Mouse (Mus musculus): ENCODE data around the gene Apobec1.
"Not testable (repeated sequence)": the region's sequence is repeated elsewhere in the genome, so short reads cannot be mapped to it uniquely, and the experiment has no call there.

Gene Apobec1

DNA sequence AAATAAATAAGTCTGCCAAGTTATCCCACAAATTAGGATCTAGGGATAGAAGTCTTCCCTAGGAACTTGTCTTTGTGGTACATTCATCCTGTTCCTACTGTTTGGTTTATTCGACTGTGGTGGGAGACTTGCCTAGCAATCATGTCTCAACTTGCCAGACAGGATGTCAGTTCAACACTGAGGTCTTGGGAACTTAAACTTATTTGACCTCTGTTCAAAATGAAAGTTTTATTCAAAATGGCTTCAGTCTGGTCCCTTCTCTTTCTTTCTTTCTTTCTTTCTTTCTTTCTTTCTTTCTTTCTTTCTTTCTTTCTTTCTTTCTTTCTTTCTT lies 713 bp upstream of the Apobec1 start:
- no peak for DNase-seq

DNA sequence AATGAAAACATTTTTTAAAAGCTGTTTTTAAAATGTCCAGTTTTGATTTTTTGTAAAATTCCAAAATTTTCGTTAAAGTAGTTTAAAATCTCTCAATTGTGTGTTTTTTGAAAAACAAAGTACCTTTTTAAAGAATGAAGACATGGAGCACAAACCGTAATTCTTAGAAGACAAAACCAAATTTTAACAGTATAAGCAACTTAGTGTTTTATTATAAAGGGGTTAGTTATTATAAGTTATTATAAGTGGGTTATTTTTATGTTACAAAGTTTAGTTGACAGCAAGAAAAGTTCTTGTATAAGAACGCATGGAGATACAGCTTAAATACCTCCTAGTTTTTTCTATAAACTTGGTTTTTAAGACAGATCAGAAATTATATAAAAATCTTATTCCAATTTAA lies 629 bp downstream of the Apobec1 start:
- DNase-seq = no peak

DNA sequence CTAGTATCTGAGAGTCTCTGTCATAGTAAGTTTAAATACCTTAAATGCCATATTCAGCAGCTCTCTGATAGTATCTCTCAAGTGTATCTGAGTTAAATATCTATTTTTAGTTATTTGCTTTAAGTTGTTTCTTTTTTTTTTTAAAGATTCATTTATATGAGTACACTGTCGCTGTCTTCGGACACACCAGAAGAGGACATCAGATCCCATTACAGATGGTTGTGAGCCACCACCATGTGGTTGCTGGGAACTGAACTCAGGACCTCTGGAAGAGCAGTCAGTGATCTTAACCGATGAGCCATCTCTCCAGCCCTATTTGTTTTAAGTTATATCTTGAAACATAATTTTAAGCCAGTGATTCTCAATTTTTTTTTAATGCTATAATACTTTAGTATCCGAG lies 1.2 kb downstream of the Apobec1 start:
- DNase-seq = no peak

DNA sequence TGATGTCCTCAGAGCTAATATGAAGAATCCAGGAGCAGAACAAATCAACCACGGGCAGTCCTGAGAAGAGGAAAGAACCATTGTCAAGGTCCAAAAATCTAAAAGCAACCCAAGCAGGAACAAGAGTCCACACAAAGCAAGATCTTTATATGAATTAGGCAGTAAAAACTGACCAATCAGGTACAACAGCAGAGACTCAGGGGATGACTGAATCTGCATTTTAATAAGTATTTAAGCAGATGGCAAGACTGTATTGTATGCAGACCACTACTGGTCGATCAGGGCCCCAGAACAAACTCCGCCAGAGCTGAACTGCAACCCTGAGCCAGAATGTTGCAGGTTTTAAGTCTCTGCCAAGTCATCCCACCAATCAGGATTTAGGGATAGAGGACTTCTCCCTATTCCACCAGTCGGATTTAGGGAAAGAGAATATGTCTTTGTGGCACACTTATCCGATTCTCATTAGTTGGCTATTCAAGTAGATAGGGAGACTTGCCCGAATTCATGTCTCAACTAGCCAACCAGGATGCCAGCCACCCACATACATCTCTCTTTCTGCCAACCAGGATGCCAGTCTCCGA lies 2.1 kb downstream of the Apobec1 start:
- DNase-seq = no peak

DNA sequence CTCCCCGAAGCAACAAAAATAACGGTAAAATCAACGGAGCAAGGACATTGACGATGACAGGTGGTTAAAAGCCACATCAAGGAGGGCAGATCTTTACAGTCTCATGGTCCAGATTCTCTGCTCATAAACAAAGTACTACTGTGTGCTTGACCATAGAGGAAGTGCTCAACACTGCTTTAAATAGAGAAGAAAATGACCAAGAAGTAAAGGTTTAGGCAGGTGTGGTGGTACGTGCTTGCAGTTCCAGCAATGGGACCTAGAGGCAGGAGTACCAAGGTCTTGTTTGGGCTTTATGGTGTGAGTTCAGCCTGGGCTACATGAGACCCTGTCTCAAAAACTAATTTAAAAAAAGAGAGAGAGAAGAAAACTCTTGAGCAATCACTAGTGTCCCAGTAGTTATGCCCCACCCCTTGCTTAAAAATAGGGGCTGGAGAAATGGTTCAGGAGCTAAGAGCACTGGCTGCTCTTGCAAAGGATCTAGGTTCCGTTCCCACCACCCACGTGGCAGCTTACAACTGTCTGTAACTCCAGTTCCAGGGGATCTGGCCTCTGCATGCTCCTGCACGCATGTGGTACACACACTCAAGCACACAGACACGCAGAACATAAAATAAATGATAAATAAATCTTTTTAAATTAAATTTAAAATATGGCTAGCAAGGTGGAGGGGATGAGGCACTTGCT lies 3.0 kb downstream of the Apobec1 start:
- DNase-seq = no peak

DNA sequence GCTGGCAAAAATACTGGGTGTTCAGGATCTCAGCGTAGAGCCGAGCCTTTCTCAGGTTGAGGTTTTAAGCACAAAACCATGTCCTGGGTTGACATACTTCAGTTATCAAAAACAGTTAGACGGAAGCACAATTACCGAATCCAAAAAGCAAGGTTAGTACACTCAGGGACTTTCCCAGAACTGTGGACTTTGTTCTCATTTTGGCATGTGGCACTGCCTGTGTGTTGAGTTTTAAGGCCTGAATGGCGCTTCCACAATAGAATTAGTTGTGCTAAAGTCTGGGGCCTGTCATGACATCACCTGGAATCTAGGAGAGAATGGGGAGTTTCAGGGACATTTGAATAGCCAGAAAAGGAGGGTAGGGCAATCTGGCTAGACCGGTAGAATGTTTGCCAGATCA lies 3.8 kb downstream of the Apobec1 start:
- DNase-seq = no peak

DNA sequence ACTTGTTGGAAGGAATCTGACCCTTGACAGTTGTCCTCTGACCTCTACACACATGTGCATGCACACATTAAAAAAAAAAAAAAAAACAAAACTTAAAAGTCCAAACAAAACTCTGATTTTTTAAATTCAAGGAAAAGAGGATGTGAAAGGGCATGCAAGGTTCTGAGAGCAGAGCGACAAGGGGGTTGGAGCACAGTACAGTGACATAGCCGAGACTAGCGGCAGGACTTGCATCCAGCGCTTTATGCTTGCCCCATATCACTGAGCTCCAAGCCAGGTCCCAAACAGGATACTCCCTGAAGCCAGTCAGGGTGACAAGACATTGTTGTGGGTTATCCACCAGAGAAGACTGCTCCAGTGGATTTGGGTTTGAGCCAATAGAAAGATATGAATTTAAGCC lies 4.2 kb downstream of the Apobec1 start:
- no peak for DNase-seq

DNA sequence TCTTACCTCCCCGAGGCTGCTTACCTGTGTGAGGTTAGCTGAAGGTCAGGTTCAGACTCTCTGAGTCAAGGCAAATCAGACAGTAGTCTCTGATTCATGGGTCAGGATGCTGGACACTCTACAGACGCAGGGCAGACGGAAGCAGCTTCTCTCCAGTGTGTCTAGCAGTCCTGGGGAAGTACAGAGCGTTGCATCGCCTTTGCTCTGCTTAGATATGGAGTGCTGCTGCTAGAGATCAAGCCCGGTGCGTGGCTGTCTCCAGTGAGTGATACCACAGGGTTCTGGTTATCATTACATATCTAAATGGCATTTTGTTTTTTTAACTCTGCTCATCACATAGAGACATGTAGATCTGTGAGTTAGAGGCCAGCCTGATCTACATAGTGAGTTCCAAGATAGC lies 5.6 kb downstream of the Apobec1 start:
- DNase-seq = no peak

DNA sequence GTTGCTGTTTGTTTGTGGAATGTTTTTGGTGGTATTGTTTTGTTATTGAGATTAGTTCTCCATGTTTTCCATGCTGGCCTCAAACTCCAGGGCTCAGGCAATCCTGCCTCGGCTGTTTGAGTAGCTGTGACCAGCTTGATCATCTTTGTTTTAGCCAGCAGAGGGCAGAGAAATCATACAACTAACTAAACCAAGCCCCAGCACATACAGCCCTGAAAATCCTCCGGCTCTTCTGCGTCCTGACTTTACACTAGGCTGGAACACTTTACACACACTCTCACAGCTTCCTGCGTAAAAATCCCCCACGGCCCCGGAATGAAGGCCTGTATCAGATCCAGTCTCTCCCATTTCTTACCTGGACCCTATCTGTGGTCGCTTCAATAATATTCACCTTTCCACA lies 6.6 kb downstream of the Apobec1 start:
- DNase-seq = no peak

DNA sequence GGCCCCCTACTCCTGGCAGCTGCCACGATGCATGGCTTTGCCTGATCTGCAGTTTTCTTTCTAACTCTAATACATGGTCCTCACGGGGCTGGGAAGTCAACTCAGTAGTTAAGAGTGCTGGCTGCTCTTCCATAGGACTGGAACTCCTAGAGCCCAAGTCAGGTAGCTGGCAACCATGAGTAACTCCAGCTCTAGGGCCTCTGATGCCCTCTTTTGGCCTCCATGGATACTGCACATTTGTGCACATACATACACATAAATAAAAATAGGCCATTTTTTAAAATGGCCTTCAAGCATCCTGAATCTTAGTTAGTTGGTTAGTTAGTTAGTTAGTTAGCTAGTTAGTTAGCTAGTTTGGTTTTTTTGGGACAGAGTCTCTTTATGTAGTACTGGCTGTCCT lies 9.3 kb downstream of the Apobec1 start:
- no peak for DNase-seq

DNA sequence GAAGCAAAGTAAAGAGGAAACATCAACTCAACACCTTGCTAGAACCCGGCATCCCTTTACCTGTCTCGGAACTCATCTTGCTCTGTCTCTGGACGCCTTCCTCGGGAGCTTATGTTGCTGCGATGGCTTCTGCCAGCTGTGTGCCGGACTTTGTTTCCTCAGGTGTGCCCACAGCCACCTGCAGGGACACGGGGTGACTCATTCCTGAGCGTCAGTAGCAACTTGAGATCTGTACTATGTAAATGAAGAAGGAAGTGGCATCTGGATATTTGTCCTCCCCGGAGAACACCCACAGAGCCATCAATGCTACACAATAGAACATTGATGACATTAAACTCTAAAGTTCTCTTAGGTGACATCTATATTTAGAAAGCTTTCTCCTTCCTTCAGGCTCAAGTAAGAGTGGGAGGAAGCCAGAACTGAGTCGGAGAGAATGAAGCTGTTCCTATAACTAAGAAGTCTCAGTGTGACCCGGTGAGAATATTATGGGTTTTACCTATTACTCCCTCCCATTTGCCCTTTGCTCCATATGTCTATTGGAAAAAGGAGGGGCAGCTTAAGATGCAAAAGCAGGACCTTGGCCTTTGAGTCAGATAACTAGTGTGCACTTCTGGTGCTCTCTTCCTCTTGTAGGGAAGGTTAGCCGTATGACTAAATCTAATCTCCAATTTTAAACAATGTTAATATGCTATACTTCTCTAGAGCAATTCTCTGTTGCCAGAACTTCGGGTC lies 11.1 kb downstream of the Apobec1 start:
- DNase-seq = no peak

DNA sequence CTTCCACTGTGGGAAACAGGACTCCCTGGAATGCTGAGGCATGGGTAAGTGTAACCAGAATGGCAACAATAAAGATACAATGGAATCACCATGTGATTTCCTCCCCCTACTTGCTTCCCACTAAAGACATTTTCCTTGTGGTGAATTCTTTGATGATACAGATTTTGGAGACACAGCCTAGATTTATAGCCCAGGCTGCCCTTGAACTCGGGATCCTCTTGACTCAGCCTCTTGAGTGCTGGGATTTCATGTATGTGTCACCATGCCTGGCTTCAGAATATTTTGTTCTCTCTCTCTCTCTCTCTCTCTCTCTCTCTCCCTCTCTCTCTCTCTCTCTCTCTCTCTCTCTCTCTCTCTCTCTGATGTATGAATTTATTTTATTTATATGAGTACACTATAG lies 23.2 kb downstream of the Apobec1 start:
- DNase-seq = no peak

DNA sequence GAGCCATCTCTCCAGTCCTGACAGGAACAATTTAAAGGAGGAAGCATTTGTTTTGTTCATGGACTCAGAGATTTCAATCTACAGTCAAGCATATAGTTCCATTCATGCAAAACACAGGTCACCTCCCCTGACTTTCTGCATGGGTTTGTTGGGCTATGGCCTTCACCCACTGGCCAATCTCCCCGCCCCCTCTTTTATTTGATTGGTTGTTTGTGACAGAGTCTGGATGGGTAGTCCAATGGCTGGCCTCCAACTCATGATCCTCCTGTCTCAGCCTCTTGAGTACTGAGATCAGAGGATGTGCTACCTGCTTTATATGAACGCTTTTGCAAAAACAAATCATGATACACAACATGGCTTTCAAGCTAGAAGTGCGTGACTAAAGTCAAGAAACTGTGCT lies 25.2 kb downstream of the Apobec1 start:
- no peak for DNase-seq

DNA sequence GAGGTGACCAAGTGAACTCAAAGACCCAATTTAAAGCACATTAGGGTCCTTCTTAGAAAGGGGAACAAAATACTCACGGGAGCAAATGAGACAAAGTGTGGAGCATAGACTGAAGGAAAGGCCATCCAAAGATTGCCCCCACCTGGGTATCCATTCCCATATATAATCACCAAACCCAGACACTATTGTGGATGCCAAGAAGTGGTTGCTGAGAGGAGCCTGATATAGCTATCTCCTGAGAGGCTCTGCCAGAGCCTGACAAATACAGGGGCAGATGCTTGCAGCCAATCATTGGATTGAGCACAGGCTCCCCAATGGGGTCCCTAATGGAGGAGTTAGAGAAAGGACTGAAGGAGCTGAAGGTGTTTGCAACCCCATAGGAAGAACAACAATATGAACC lies 27.2 kb downstream of the Apobec1 start:
- DNase-seq = not testable (repeated sequence)

DNA sequence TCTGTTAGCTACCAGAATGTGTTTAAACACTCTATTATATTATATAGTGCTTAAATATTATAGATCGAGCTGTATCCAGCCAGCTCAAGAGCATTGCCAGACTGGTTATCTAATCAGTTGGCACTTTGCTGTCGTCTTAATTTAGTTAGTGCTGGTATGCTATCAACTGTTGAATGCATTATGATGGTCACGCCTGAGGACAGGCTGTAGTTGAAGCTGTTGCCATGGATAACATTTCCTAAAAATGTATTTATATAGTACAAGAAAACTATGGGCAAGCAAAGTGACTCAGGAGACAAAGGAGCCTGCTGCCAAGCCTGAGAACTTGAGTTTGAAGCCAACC lies 30.7 kb downstream of the Apobec1 start:
- no peak for DNase-seq

DNA sequence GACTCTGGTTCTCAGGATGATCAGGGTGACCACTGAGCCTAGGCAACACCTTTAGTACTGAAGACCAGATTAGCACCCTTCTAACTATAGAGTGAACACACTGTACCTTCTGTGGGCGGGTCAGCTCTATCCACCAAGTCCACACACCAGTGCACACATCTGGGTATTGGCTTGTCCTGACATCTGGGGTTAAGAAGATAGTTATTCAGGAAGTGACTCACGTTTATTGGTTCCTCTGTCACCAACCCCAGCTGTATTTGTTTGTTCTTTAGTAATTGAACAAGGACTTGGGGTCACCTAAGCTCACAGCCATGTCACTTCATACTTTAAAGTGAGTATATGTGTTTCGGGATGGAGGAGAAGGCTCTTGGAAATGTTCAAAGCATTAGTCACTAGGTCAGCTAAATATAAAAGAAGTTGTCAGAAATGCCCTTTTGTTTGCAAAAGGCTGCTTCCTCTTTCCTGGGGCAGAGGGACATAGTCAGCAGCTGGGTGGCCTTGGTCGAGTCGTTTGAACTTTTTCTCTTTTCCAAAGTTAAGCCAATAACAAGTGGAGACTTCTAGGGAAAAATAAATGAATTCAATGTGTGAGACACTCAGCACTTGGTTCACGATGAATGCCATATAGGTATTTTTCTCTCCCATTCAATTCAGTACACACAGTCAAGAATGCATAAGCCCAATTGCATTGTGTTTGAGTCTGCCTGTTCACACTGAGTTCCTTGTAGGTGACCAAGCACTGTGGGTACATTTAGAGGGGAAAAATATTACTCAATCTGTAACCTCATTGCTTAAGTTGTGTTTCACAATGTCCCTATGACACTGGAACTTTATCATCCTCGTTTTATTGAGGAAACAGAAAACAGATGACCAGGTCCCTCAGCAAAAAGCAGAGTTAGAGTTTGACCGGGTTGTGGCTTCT lies 31.3 kb downstream of the Apobec1 start:
- DNase-seq = no peak

DNA sequence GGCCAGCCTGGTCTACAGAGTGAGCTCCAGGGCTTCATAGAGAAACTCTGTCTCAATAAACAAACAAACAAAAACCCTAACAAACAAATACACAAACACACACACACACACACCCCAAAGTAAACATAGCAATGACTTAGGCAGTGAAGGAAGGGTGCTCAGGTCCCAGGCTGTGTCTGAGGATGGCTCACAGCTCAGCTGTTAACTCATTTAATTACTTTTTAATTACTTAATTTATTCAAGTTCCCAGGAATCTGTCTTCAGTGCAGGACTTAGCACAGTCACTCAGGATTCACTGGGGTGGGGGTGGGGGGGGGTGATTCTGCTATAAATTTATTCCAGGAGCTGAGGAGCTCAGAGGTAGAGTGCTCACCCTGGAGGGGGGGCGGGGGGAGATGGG lies 32.5 kb downstream of the Apobec1 start:
- DNase-seq = no peak

DNA sequence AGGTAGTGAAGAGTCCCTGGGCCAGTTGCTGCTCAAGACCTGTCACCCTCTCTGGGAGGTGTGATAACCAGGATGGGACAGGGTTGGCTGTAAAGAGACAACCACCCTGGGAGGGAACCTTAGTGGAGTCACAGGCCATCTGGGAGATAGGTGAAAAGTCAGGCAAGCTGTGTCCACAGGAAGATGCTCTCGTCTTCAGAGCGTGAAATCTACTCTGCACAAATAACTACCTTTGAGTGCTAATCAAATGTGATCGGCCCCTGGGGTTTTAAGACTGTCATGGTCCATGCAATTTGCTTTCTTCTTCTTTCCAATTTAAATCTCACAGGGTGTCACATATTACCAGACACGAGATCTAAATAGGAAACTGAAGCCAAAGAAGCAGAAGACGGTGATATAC lies 33.1 kb downstream of the Apobec1 start:
- DNase-seq = no peak

DNA sequence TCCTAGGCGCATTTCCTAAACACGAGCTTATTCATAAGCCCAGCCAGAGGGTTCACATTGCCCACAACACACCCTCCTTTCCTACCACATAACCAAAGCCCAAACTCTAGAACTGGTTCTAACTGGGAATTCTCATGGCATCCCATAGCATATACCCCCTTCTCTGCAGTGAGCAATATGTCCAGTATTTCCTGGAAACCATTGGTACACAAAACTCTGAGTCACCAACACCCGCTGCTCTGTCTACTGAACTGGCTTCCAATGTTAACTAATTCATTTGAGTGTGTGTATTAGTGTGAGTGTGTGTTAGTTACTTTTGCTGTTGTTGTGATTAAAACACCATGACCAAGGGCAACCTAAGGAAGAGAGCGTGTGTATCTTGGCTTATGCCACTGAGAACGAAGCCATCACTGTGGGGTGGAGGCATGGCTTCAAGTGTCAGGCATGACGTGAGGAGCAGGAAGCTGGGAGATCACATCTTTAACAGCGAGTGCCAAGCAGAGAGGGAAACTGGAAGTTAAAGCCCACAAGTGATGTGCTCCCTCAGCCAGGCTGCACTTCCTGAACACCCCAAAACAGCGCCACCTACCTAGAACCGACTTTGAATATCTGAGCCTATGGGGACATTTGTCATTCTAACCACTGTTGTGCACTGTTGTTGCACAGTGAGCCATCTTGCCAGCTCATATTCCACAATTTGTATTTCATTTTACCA lies 37.0 kb downstream of the Apobec1 start:
- DNase-seq = no peak

DNA sequence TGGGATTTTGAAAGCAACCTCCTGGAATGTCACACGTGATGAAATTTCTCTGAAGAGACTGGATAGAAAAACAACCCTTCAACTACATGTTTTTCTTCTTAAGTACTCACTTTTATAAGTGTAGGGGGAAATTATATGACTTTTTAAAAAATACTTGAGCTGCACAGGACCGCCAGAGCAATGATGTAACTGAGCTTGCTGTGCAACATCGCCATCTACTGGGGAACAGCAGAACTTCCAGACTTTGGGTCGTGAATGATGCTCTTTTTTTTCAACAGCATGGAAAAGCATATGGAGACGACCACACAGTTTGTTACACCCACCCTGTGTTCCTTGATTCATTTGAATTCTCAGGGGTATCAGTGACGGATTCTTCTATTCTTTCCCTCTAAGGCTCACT lies 39.8 kb downstream of the Apobec1 start:
- DNase-seq = peak; percentile 39 to 54

DNA sequence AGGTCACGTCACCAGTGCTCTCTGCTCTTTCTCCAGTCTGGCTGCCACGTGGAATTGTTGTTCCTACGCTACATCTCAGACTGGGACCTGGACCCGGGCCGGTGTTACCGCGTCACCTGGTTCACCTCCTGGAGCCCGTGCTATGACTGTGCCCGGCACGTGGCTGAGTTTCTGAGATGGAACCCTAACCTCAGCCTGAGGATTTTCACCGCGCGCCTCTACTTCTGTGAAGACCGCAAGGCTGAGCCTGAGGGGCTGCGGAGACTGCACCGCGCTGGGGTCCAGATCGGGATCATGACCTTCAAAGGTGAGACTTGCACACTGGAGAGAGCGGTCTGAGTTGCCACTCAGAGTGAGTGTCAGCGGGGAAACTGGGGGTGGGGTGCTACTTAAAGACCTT lies 41.2 kb downstream of the Apobec1 start:
- DNase-seq = no peak

DNA sequence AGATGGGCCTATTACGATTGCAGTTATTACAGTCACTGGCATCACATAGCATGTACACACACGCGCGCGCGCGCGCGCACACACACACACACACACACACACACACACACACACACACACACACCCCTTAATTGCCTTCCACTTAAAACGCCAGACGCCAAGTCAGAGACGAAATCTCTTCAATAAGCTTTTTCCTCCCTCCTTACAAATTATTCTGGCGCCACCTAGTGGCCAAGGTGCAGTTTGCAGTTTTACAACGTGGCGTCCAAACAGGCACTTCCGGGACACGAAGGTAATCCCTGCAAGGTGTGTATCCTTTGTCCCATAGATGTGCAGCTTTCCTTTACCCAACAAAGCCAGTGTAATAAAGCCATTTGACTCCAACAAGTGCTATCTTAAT lies 41.8 kb downstream of the Apobec1 start:
- peak; percentile 54 to 60 for DNase-seq

DNA sequence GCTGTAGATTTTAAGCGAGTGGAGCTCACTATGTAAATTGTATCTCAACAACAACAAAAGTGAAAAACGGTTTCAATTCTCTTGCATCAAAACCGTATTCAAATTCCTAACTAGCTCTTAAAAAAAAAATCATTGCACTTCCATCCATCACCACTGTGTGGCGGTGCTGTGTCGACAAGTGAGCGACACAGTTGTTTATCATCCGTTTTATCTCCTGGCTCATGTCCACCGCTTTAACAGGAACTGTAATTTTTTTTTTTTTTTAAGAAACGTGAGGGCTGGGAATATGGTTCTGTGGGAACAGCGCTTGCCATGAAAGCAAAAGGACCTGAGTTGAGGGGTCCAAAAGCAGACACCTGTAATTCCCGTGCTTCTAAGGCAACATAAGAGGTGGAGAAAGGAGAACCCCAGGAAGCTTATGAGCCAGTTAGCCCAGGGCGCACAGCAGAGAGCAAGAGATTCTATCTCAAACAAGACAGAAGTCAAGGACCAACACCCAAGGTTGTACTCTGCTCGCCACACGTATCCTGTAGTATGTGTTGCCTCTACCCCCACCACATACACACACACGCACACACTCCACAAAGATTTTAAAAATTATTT lies 45.2 kb downstream of the Apobec1 start:
- DNase-seq = peak; percentile 49 to 66

Data from cerebellum, adult 18-20 months (tissue).